Mouse (Mus musculus) forebrain, embryonic 10.5 days (tissue): ENCODE measurements around the gene Apopt1. TPM values are rescaled to one million over a fixed set of nuclear protein-coding genes. Genes with fewer than 3 reads are reported as not detected.

ENCODE experiments used
- DNase-seq: peaks from one replicate; pipeline ENCODE4 v3.0.0-alpha.2; 2017; ENCODE audit warnings: low spot score; ENCODE audit errors: extremely low spot score
- H3K27ac ChIP-seq: fragments of 300-500 bp; sonication (generic); 2 replicates; pipeline ENCODE4 v1.5.1; 2016; ENCODE audit warnings: mild to moderate bottlenecking
- H3K27me3 ChIP-seq: fragments of 300-500 bp; sonication (generic); 2 replicates; pipeline ENCODE4 v1.6.1; 2016; ENCODE audit warnings: mild to moderate bottlenecking; ENCODE audit not compliant: poor library complexity, severe bottlenecking
- H3K36me3 ChIP-seq: fragments of 300-500 bp; sonication (generic); replicated peaks from 2 replicates; pipeline ENCODE4 v1.6.1; 2016; ENCODE audit warnings: mild to moderate bottlenecking, moderate library complexity
- H3K4me1 ChIP-seq: fragments of 300-500 bp; sonication (generic); 2 replicates; pipeline ENCODE4 v1.6.1; 2016
- H3K4me3 ChIP-seq: fragments of 300-500 bp; sonication (generic); 2 replicates; pipeline ENCODE4 v1.5.1; 2016; ENCODE audit warnings: mild to moderate bottlenecking, moderate library complexity
- H3K9me3 ChIP-seq: fragments of 300-500 bp; sonication (generic); 2 replicates; pipeline ENCODE4 v1.6.1; 2016; ENCODE audit warnings: mild to moderate bottlenecking, moderate library complexity
- WGBS: fragments of 180-500 bp; shearing (Covaris S2); methylation state at CpG from one replicate; pipeline ENCODE4 v1.1.7; 2016; 5-methylcytosine and 5-hydroxymethylcytosine counted together
- polyA plus RNA-seq: library from polyadenylated mRNA; unstranded; fragments of >200 nt; fragmentation: Nextera tagmentation; extraction: Ambion mirVana; gene quantifications from 2 replicates; pipeline ENCODE4 v1.2.1, GENCODE M21; 2016

Apopt1 gene
- polyA plus RNA-seq, 1 experiment from 2014 or later = 57.9 TPM

- under 1% methylated on average over 82 of the region's 85 CpGs for whole genome bisulfite sequencing
- no peaks in the 10 kb centered on the region for H3K9me3 ChIP-seq
- peaks cover 19% of the 10 kb centered on the region for H3K36me3 ChIP-seq
- peaks cover 52% of the 10 kb centered on the region for H3K4me1 ChIP-seq
- H3K27me3 ChIP-seq = no peaks in the 10 kb centered on the region
- peak within 1 kb of the TSS; percentile 96 for H3K4me3 ChIP-seq
- H3K27ac ChIP-seq = peak within 1 kb of the TSS; percentile 96
- DNase-seq = peak; percentile 74
Measured at GRCm38 (mm10) chr12:111758381-111759175, 45.5 kb downstream of the Apopt1 start, which contains the start of gene Klc1. Klc1 (plus strand) TSS chr12:111758849.

GRCm38 (mm10) chr12:111759176-111760061 lies 46.4 kb downstream of the Apopt1 start:
- peak overlapping the region; percentile 96 for H3K4me3 ChIP-seq
- H3K4me1 ChIP-seq = peaks cover 56% of the 10 kb centered on the region
- H3K27me3 ChIP-seq = no peaks in the 10 kb centered on the region
- H3K36me3 ChIP-seq = peaks cover 26% of the 10 kb centered on the region
- H3K9me3 ChIP-seq = no peaks in the 10 kb centered on the region
- peak overlapping the region; percentile 96 for H3K27ac ChIP-seq
- WGBS = 4% methylated on average over 35 of the region's 35 CpGs
- DNase-seq = peak; percentile 57

DNA sequence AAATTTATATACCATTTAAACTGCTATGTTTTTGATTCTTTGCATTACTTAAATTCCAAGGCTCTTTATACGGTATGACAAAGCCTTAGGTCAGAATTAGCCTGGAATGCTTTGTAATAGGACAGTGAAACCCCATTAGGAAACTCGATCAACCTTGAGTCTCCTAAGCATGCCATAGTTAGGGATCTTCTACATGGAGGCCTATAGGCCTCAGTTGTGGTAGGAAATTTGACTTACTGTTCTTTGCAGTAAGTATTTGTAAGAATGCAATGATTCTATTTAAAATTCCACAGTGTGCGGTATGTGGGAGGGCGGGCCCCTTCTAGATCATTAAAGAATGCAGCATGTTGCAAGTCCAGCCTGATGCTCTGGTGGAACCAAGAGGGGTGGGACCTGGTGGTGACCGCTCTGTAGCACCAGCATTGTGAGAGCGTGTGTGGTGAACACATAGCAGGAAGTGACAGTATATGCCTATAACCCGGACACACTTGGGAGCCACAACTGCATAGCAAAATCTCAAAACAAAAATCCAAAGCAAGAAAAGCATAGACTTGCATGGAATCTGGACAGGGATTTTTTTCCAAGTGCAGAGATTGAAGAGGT lies 47.3 kb downstream of the Apopt1 start:
- Histone ChIP-seq H3K36me3 (peaks cover 26% of the 10 kb centered on the region), H3K27me3 (no peaks in the 10 kb centered on the region), H3K4me3 (peak overlapping the region; percentile 96), H3K9me3 (no peaks in the 10 kb centered on the region), H3K27ac (peak overlapping the region; percentile 96; the same call in 1 of the 2 replicates), H3K4me1 (peaks cover 64% of the 10 kb centered on the region)
- DNase-seq = no peak
- WGBS = 84% methylated on average over 7 of the region's 7 CpGs

- Histone ChIP-seq H3K4me3 (no peak overlapping the region), H3K4me1 (peaks cover 79% of the 10 kb centered on the region), H3K27me3 (no peaks in the 10 kb centered on the region), H3K36me3 (peaks cover 35% of the 10 kb centered on the region), H3K27ac (no peak overlapping the region), H3K9me3 (no peaks in the 10 kb centered on the region)
- WGBS = 97% methylated on average over 13 of the region's 13 CpGs
- no peak for DNase-seq
Measured at GRCm38 (mm10) chr12:111762620-111763280, 49.7 kb downstream of the Apopt1 start.

GRCm38 (mm10) chr12:111766313-111767236 lies 53.5 kb downstream of the Apopt1 start:
- peak overlapping the region; percentile 67 for H3K27ac ChIP-seq
- H3K4me1 ChIP-seq = peaks cover 58% of the 10 kb centered on the region
- DNase-seq = peak; percentile 61
- H3K36me3 ChIP-seq = peaks cover 56% of the 10 kb centered on the region
- peak overlapping the region; percentile 34 for H3K4me3 ChIP-seq
- WGBS = 33% methylated on average over 16 of the region's 16 CpGs
- no peaks in the 10 kb centered on the region for H3K27me3 ChIP-seq
- no peaks in the 10 kb centered on the region for H3K9me3 ChIP-seq

GRCm38 (mm10) chr12:111768322-111768928 lies 55.4 kb downstream of the Apopt1 start:
- Histone ChIP-seq H3K4me3 (no peak overlapping the region), H3K4me1 (peaks cover 51% of the 10 kb centered on the region), H3K27me3 (no peaks in the 10 kb centered on the region), H3K9me3 (no peaks in the 10 kb centered on the region), H3K36me3 (peaks cover 57% of the 10 kb centered on the region), H3K27ac (no peak overlapping the region)
- 95% methylated on average over 10 of the region's 10 CpGs for WGBS
- DNase-seq = no peak

GRCm38 (mm10) chr12:111769306-111769705 lies 56.2 kb downstream of the Apopt1 start:
- H3K27ac ChIP-seq = no peak overlapping the region
- H3K4me1 ChIP-seq = peaks cover 47% of the 10 kb centered on the region
- no peaks in the 10 kb centered on the region for H3K9me3 ChIP-seq
- H3K36me3 ChIP-seq = peaks cover 58% of the 10 kb centered on the region
- H3K4me3 ChIP-seq = no peak overlapping the region
- WGBS = 45% methylated on average over 10 of the region's 10 CpGs
- DNase-seq = no peak
- H3K27me3 ChIP-seq = no peaks in the 10 kb centered on the region

GRCm38 (mm10) chr12:111769816-111770577 lies 56.9 kb downstream of the Apopt1 start:
- H3K36me3 ChIP-seq = peaks cover 64% of the 10 kb centered on the region
- no peak overlapping the region for H3K27ac ChIP-seq
- no peak overlapping the region for H3K4me3 ChIP-seq
- 82% methylated on average over 8 of the region's 9 CpGs for WGBS
- DNase-seq = no peak
- no peaks in the 10 kb centered on the region for H3K27me3 ChIP-seq
- H3K4me1 ChIP-seq = peaks cover 43% of the 10 kb centered on the region
- no peaks in the 10 kb centered on the region for H3K9me3 ChIP-seq

DNA sequence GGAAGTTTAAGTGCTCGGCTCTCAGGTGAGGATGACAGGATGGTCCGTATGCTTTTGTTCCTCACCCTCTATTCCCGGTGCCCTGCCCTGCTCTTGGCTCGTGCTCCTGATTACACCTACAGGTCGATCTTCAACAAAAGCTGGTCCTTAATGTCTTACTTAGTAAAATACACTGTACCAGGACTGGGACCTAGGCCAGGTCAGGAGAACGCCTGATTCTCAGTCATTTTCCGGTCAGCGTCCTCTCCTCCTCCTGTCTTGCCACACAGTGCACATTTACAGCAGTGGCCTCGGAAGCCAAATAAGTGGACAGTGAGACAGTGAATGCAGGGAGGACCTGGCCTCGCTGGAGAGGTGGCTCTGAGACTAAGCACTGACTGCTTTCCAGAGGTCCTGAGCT lies 57.6 kb downstream of the Apopt1 start:
- H3K27me3 ChIP-seq = no peaks in the 10 kb centered on the region
- H3K27ac ChIP-seq = no peak overlapping the region
- no peak overlapping the region for H3K4me3 ChIP-seq
- WGBS = 92% methylated on average over 10 of the region's 10 CpGs
- peaks cover 36% of the 10 kb centered on the region for H3K4me1 ChIP-seq
- H3K36me3 ChIP-seq = peaks cover 71% of the 10 kb centered on the region
- no peaks in the 10 kb centered on the region for H3K9me3 ChIP-seq
- no peak for DNase-seq

- Histone ChIP-seq H3K36me3 (peaks cover 89% of the 10 kb centered on the region), H3K27ac (no peak overlapping the region), H3K27me3 (no peaks in the 10 kb centered on the region), H3K4me1 (peaks cover 12% of the 10 kb centered on the region), H3K9me3 (no peaks in the 10 kb centered on the region; the same call in 1 of the 2 replicates), H3K4me3 (no peak overlapping the region)
- WGBS = 92% methylated on average over 16 of the region's 16 CpGs
- DNase-seq = no peak
Measured at GRCm38 (mm10) chr12:111774156-111774555, 61.1 kb downstream of the Apopt1 start.
